8 mouse cellular contexts compared by ENCODE assay signal in the genomic region with DNA sequence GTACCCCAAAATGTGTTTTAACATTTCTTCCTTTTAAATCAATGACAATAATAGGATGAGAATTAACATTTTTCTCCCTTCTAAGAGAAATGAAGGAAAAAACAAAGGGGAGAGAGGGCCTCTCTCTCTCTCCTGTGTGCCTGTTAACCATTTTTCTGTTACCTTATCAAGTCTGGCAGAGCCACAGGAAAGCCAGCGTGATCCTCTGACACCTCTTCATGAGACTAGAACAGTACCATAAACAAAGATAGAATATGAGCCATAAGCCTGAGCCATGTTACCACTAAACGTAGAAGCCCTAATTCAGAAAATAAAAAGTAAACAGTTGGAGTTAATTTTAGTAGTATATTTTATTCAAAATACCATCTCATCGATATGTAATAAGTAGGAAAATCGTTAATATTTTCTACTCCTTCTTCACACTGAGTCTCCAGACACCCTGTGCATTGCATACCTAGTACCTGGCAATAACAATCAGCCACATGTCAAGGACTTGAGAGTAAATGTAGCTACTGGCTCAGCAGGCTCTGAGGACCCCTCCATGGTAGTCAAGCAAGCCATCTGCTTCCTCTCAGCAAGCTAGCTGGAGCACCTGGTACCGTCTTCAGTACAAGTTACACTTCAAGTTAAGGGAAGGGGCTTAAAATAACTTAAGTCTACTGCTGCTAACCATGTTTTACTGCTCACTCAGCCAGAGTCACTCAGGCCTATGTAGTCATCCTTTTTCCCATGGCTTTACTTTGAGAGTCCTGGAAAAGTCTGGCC. TPM values are rescaled to one million over a fixed set of nuclear protein-coding genes. Genes with fewer than 3 reads are reported as not detected.
DNase-seq lines count a peak whose midpoint lies in the region; ATAC-seq and TF ChIP-seq lines count a peak whose summit lies in the region.
"Had no signal": no experiment of that assay in that cellular context is flagged by ENCODE, and none has a peak within 500 bp of the region (broad histone marks: within the 10 kb centered on the region; RNA-seq: fewer than 3 reads in every experiment).

No protein-coding gene starts in this region.

- no peak for TF ChIP-seq CTCF in intestine, postnatal 0 days (IDR thresholded peaks at IDR 0.05; ENCODE audit: low read depth)

- no peaks in the 10 kb centered on the region for H3K9me3 ChIP-seq in megakaryocyte, embryonic 14.5 days
- no peaks in the 10 kb centered on the region for H3K9me3 ChIP-seq in forebrain, embryonic 12.5 days
- H3K9me3 ChIP-seq in intestine, postnatal 0 days (ENCODE audit: control insufficient read depth): no peaks in the 10 kb centered on the region
- H3K9me3 ChIP-seq in stomach, embryonic 14.5 days (ENCODE audit: control insufficient read depth, low read depth, low read length): no peaks in the 10 kb centered on the region

- no peaks in the 10 kb centered on the region for H3K27me3 ChIP-seq in megakaryocyte, embryonic 14.5 days (replicated peaks)
- no peaks in the 10 kb centered on the region for H3K27me3 ChIP-seq in forebrain, embryonic 12.5 days
- H3K27me3 ChIP-seq in intestine, postnatal 0 days (replicated peaks; ENCODE audit: control insufficient read depth, insufficient read depth, low read length): no peaks in the 10 kb centered on the region
- no peaks in the 10 kb centered on the region for H3K27me3 ChIP-seq in stomach, embryonic 14.5 days (ENCODE audit: control insufficient read depth, insufficient read depth, low read length)

- no peak overlapping the region for H3K27ac ChIP-seq in forebrain, embryonic 12.5 days
- no peak overlapping the region for H3K27ac ChIP-seq in intestine, postnatal 0 days (ENCODE audit: low read depth, low read length)
- H3K27ac ChIP-seq in stomach, embryonic 14.5 days (ENCODE audit: low read length): no peak overlapping the region
- H3K27ac ChIP-seq: macrophage had no signal

- H3K4me1 ChIP-seq in megakaryocyte, embryonic 14.5 days: peaks cover 72% of the 10 kb centered on the region
- peaks cover 22% of the 10 kb centered on the region for H3K4me1 ChIP-seq in forebrain, embryonic 12.5 days
- H3K4me1 ChIP-seq in intestine, postnatal 0 days (replicated peaks; ENCODE audit: control insufficient read depth, insufficient read depth, low read length): peaks cover 12% of the 10 kb centered on the region
- H3K4me1 ChIP-seq in stomach, embryonic 14.5 days (ENCODE audit: control insufficient read depth, insufficient read depth, low read length): peaks cover 28% of the 10 kb centered on the region

- H3K9ac ChIP-seq in forebrain, embryonic 12.5 days: peak overlapping the region; percentile 74; the same call in 1 of the 2 replicates
- H3K9ac ChIP-seq in intestine, postnatal 0 days (ENCODE audit: low read depth, low read length): 0 out of 2 replicates have a peak overlapping the region, but pooled peaks have one; percentile 91
- 0 out of 2 replicates have a peak overlapping the region, but pooled peaks have one; percentile 10 for H3K9ac ChIP-seq in stomach, embryonic 14.5 days (replicated peaks; ENCODE audit: low read depth, low read length)

- no peak for ATAC-seq in megakaryocyte, adult 5-6 weeks (ENCODE audit: poor library complexity, severe bottlenecking)
- ATAC-seq in forebrain, embryonic 12.5 days (ENCODE audit: low FRiP score): no peak
- no peak for ATAC-seq in intestine, postnatal 0 days
- ATAC-seq in stomach, embryonic 14.5 days (ENCODE audit: insufficient number of reproducible peaks, insufficient read depth, low FRiP score, low read depth): no peak

- 79% methylated on average over 5 of the region's 5 CpGs for WGBS in forebrain, embryonic 12.5 days
- WGBS in intestine, postnatal 0 days: 58% methylated on average over 5 of the region's 5 CpGs
- 50% methylated on average over 5 of the region's 5 CpGs for WGBS in stomach, embryonic 14.5 days

- no peak for DNase-seq in MN1 (ENCODE audit: low spot score)
- no peak for DNase-seq in spleen, postnatal 4 days (ENCODE audit: low spot score in 2 of 2)

- H3K4me2 ChIP-seq in forebrain, embryonic 12.5 days: peak overlapping the region; percentile 89
- H3K4me2 ChIP-seq in intestine, postnatal 0 days (replicated peaks; ENCODE audit: low read depth): peak overlapping the region; percentile 95
- H3K4me2 ChIP-seq in stomach, embryonic 14.5 days (replicated peaks; ENCODE audit: low read depth, low read length): peak overlapping the region; percentile 84

- H3K36me3 ChIP-seq in megakaryocyte, embryonic 14.5 days (replicated peaks; ENCODE audit: low read length): peaks cover 27% of the 10 kb centered on the region
- no peaks in the 10 kb centered on the region for H3K36me3 ChIP-seq in forebrain, embryonic 12.5 days (replicated peaks)
- H3K36me3 ChIP-seq in intestine, postnatal 0 days (ENCODE audit: control insufficient read depth, insufficient read depth): no peaks in the 10 kb centered on the region
- H3K36me3 ChIP-seq in stomach, embryonic 14.5 days (ENCODE audit: control insufficient read depth, insufficient read depth, low read length): no peaks in the 10 kb centered on the region

- H3K4me3 ChIP-seq in megakaryocyte, embryonic 14.5 days (replicated peaks): peak overlapping the region; percentile 94
- peak overlapping the region; percentile 68 for H3K4me3 ChIP-seq in forebrain, embryonic 12.5 days (replicated peaks)
- H3K4me3 ChIP-seq in intestine, postnatal 0 days (ENCODE audit: low read depth, low read length): peak overlapping the region; percentile 86
- peak overlapping the region; percentile 74 for H3K4me3 ChIP-seq in stomach, embryonic 14.5 days (ENCODE audit: low read depth, low read length)

RNA-seq across cellular contexts. Expression of a gene that starts 2.2 kb away (rescaled TPM):
- polyA plus RNA-seq in megakaryocyte, embryonic 14.5 days (2012; ENCODE audit: insufficient read depth, low replicate concordance): 10.9 and 14.8 TPM in 2 replicates
- 5.6 and 7.9 TPM in 2 replicates for total RNA-seq in megakaryocyte, adult 5-6 weeks (2015)
- total RNA-seq in megakaryocyte, adult 5-6 weeks (2017): 3.6 and 3.7 TPM in 2 replicates
- polyA plus RNA-seq in forebrain, embryonic 12.5 days (2016; fragmentation: Nextera tagmentation; extraction: Ambion mirVana): 6.7 and 6.9 TPM in 2 replicates
- polyA plus RNA-seq in intestine, postnatal 0 days (2015; fragmentation: Nextera tagmentation; extraction: Ambion mirVana): 6.6 and 6.8 TPM in 2 replicates
- 11.1 and 13.6 TPM in 2 replicates for polyA plus RNA-seq in stomach, embryonic 14.5 days (2014; fragmentation: Nextera tagmentation; extraction: Ambion mirVana)

Comparison
In these comparisons a context has a peak if more than half of its experiments do, and no peak if none do; other contexts are left out.
1. H3K9ac ChIP-seq: peak in every context shown above with its lines; median percentile 91 in intestine, postnatal 0 days; 74 in forebrain, embryonic 12.5 days; 10 in stomach, embryonic 14.5 days.